Comparison of ENCODE assay signal across 11 mouse cellular contexts in genomic region chr10:26770035-26770434, GRCm38 (mm10).
"Had no signal": no experiment of that assay in that cellular context is flagged by ENCODE, and none has a peak within 500 bp of the region (broad histone marks: within the 10 kb centered on the region; RNA-seq: fewer than 3 reads in every experiment).

No protein-coding gene starts in this region.

- H3K4me2 ChIP-seq: limb, embryonic 12.5 days; lung, embryonic 15.5 days; midbrain, embryonic 12.5 days had no signal

- H3K9me3 ChIP-seq: limb, embryonic 12.5 days; lung, embryonic 15.5 days; midbrain, embryonic 12.5 days had no signal

- DNase-seq: kidney, adult 8-10 months; kidney, postnatal 25 days; lung, postnatal 14 days; right cerebral cortex, postnatal 25 days; thymus, adult 2 months; thymus, postnatal 25 days had no signal

- H3K4me3 ChIP-seq: left cerebral cortex, adult 2 months; limb, embryonic 12.5 days; lung, embryonic 15.5 days; midbrain, embryonic 12.5 days had no signal

- H3K27me3 ChIP-seq: limb, embryonic 12.5 days; lung, embryonic 15.5 days had no signal

- ATAC-seq: intestine, embryonic 16.5 days had no signal

- H3K36me3 ChIP-seq: limb, embryonic 12.5 days; lung, embryonic 15.5 days; midbrain, embryonic 12.5 days had no signal

- H3K9ac ChIP-seq: limb, embryonic 12.5 days; lung, embryonic 15.5 days; midbrain, embryonic 12.5 days had no signal

- H3K27ac ChIP-seq: left cerebral cortex, adult 2 months; limb, embryonic 12.5 days; lung, embryonic 15.5 days; midbrain, embryonic 12.5 days had no signal
